Mouse (Mus musculus): ENCODE data around the gene Pusl1.

Pusl1 gene

DNA sequence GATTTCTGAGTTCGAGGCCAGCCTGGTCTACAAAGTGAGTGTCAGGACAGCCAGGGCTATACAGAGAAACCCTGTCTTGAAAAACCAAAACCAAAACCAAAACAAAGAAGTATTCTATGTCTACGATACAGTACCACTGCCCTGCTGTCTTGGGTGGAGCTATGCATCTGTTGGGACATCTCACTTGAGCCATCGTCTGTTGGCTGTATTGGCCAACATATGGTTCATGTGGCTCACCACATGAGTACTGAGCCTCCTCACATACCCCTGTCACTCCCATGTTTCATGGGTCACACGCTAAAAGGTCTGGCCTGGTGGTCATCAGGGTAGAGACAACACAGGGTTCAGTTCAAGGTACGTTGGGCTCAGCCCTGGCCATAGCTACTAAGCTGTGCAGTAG, 5.3 kb downstream of the Pusl1 start:
- DNase-seq = no peak

GRCm38 (mm10) chr4:155883587-155883986, 8.0 kb downstream of the Pusl1 start:
- DNase-seq = no peak

- no peak for DNase-seq
Measured at GRCm38 (mm10) chr4:155871404-155871803, 20.2 kb downstream of the Pusl1 start.

- peak; percentile 98 for DNase-seq
Measured at GRCm38 (mm10) chr4:155869317-155870033, 22.1 kb downstream of the Pusl1 start, which contains the start of the genes Cptp and Ints11. TSS of gene Cptp (minus strand) at chr4:155869440. TSS of gene Ints11 (plus strand) at chr4:155869546.

DNA sequence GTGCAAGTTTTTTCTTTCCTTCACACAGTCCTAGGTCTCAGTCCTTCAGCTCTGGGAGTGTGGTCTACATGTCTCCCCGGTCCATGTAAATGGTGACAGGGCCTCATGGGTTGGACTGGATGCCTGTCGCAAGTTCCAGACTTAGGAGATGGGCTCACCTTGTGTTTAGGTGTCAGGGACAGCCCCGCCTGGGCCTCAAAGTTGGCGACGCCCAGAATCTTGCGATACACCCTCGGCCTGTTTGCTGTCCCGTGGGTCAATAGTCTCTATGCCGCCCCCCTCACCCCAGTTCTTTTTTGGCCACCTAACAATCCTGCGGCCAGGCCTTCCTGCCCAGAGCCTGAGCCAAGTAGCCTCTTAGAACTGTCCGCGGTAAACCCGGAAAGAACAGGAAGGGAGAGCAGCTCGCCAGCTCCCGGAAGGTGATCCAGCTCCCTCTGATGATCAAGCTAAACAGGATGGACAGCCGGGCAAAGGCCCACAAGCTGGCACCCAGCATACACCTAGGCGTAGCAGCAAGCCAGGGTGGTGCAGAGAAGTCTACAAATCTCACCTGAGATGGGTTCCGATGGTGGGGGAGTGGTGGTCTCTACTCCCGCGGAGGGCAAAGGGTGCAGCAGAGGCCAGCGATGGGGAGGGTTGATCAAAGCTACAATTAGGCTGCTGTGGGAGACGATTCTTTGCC, 22.8 kb downstream of the Pusl1 start:
- DNase-seq = peak; percentile 61

- DNase-seq = no peak
Measured at GRCm38 (mm10) chr4:155863001-155863400, 28.6 kb downstream of the Pusl1 start, which contains the start of gene Tas1r3. TSS of gene Tas1r3 (minus strand) at chr4:155863362.

GRCm38 (mm10) chr4:155861787-155862186, 29.8 kb downstream of the Pusl1 start:
- DNase-seq = no peak

GRCm38 (mm10) chr4:155859318-155859717, 32.3 kb downstream of the Pusl1 start:
- DNase-seq = no peak

- no peak for DNase-seq
Measured at GRCm38 (mm10) chr4:155856881-155857280, 34.7 kb downstream of the Pusl1 start.

GRCm38 (mm10) chr4:155856071-155856470, 35.5 kb downstream of the Pusl1 start:
- DNase-seq = no peak

DNA sequence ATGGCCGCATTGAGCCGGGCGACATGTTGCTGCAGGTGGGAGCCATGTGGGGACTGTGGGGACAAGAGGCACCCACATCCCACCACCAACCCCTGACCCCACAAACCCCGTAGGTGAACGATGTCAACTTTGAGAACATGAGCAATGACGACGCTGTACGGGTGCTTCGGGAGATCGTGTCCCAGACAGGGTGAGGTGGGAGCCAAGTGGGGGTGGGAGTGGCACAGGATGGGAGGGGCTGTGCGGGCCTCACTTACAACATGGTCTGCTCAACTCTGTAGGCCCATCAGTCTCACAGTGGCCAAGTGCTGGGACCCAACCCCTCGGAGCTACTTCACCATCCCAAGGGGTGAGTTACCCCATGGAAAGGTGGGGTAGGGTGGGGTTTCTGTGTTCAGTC, 36.6 kb downstream of the Pusl1 start:
- DNase-seq = no peak

GRCm38 (mm10) chr4:155853421-155853820, 38.2 kb downstream of the Pusl1 start:
- DNase-seq = no peak

GRCm38 (mm10) chr4:155851951-155852411, 39.6 kb downstream of the Pusl1 start:
- DNase-seq = peak; percentile 79

- DNase-seq = no peak
Measured at GRCm38 (mm10) chr4:155851368-155851767, 40.2 kb downstream of the Pusl1 start.

DNA sequence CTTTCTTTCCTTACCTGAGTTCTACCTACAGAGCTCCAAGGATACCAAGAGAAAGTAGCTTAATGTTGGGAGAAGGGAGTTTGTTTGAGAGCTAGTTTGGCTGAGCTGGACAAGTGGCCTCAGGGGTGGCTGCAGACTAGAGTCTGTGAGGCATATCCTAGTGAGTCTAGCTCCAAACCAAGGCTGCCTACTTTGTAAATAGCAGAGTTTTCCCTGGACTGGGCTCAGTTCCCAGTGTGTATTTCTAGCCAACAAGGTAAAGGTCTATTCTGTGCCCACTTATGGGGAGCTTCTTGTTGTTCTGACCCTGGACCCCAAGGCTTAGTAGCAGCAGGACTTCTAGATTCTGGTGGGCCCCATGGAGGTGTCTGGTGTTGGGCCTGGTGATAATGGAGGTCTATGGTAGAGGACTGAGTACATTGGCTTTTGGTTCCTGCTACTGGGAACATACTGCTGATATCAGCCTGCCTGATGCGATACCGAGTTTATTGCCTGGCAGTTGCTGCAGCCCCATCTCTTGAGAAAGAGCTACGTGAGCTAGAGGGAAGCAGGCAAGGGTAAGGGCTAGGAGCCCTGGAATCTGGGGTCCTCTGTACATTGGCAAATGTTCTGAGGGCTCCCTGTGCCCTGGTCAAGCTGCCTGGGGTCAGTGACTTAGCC, 41.7 kb downstream of the Pusl1 start:
- peak; percentile 76 for DNase-seq

DNA sequence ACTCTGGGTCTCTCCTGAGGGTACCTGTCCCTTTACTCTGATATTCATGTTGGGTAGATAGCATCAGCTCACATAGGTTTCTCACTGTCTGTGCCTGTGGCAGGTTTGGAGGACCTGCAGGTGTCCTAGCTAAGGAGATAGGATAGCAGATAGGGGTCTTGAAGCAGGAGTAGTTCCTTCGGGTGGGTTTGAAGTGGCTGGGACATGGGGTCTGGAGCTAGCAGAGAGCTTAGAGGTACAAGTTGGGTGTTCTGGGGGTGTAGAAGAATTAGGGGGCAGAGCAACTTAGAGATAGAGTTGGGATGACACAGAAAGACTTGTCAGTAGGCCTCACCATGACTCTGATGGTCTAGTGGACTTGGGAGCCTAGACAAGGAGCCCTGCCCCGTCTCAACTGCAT, 42.2 kb downstream of the Pusl1 start:
- no peak for DNase-seq

- peak; percentile 87 for DNase-seq
Measured at GRCm38 (mm10) chr4:155848434-155849095, 43.0 kb downstream of the Pusl1 start.

DNA sequence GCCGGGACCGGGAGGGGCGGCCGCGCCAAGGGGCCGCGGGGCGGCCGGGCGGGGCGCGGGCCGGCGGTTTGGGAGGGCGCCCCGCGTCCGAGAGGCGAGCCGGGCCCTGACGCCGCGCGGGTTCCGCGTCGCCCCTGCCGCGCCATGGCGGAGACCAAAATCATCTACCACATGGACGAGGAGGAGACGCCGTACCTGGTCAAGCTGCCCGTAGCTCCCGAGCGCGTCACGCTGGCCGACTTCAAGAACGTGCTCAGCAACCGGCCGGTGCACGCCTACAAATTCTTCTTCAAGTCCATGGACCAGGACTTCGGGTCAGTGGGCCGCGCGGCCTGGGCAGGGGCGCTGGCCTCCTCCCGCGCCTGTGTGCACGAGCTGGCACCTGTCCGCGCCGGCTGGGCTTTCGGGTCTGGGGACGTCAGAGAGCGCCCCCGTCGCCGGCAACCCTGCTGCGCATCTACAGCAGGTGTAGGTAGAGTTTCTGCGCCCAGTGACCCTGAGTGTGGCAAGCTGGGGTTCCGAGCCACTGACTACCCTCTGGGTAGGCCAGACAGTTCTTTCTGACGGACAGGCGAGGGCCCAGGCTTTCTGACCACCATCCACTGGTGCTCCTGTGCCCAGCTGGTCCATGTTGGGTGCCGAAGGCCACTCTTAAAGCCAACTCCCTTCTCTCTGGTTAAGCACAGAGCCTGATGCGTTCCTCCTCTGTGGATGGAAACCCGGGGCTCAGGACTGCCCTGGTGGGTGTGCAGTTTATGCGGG, 43.8 kb downstream of the Pusl1 start:
- peak; percentile 72 for DNase-seq

GRCm38 (mm10) chr4:155846871-155847578, 44.6 kb downstream of the Pusl1 start, which contains the start of gene Dvl1:
TSS of gene Dvl1 (plus strand) at chr4:155847402.
- peak; percentile 90 for DNase-seq

DNA sequence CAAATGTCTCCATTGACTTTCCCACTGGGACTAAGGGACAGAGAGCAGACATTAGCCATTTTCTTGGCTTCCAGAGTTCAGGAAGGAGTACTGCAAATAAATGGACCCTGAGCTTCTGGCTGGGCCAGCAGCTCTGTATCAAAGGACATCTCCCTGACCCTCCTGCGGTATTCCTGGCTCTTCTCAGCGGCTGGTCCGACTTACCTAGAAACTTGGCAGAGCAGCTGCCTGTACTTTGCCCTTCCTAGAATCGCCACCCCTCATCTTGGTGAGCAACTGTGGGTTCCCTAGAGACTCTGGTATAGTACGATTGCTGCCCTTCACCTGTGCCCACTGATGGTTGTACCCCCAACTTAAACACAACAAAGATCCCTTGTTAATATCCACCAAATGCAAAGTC, 48.4 kb downstream of the Pusl1 start:
- peak; percentile 83 for DNase-seq

GRCm38 (mm10) chr4:155841651-155842270, 49.8 kb downstream of the Pusl1 start:
- DNase-seq = no peak
